Mouse (Mus musculus) adrenal gland, postnatal 25 days (tissue): Measurements from ENCODE around the gene Fam129a. TPM values are rescaled to one million over a fixed set of nuclear protein-coding genes. Genes with fewer than 3 reads are reported as not detected.

Source experiments
- DNase-seq: peaks from one replicate; pipeline ENCODE4 v3.0.0; 2021; ENCODE audit warnings: mixed read lengths
- total RNA-seq: library from RNA; stranded (reverse); gene quantifications from 2 replicates; pipeline ENCODE4 v1.2.3, GENCODE M21; 2021

Fam129a gene
- total RNA-seq, 1 experiment from 2014 or later = 93.9 TPM

- DNase-seq = no peak
Observed at GRCm38 (mm10) chr1:151584182-151584471, 13.1 kb downstream of the Fam129a start.

- no peak for DNase-seq
Observed at GRCm38 (mm10) chr1:151584565-151585216, 13.7 kb downstream of the Fam129a start.

GRCm38 (mm10) chr1:151585647-151586046 is 14.7 kb downstream of the Fam129a start:
- DNase-seq = no peak

- DNase-seq = no peak
Observed at GRCm38 (mm10) chr1:151592085-151593017, 21.4 kb downstream of the Fam129a start.

DNA sequence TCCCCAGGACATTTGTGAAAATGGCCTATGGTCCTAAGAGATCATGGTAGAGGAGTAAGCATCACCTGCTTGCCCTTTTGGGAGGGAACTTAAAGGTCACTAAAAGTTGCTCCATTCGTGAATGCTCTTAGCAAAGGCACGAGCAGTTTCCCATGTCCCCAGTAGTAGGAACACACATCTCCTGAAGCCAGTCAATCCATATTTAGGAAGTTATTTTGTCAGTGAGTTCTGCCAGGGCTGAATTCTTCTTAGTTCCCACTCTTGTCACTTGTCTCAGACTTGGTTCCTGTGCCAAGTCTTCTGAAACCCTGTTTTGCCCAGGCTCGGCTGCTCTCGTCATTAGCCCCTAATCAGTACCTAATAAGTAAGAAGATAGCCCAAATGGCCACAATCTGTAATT is 23.9 kb downstream of the Fam129a start:
- no peak for DNase-seq

GRCm38 (mm10) chr1:151595600-151596299 is 24.8 kb downstream of the Fam129a start:
- DNase-seq = no peak

- no peak for DNase-seq
Observed at GRCm38 (mm10) chr1:151596562-151596961, 25.6 kb downstream of the Fam129a start.

DNA sequence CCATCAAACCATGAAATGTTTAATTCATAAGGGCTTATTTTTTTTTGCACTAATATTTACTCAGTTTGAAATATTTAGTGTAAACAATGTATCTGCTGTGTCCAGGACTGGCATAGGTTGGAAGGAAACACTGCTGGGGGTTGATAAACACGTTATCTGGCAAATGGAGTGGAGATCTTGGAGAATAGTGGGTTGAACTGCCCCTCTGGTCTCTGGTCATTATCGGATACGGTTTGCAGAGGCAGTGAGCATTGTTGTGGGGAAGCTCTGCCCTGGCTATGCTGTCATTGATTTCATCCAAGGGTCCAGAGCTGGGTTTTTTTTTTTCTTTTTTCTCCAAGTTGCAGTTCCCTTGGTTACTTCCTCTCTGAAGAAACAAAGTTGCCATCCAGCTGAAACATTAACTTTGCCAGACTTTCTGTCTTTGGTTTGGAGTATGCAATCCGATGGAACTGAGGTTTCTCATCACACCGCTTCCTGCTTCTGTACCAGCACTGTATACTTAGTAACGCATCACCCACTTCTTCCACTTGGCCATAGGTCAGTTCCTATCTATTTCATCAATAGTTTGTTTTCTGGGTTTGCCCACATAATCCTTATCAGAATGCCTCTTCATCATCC is 26.8 kb downstream of the Fam129a start:
- DNase-seq = no peak

DNA sequence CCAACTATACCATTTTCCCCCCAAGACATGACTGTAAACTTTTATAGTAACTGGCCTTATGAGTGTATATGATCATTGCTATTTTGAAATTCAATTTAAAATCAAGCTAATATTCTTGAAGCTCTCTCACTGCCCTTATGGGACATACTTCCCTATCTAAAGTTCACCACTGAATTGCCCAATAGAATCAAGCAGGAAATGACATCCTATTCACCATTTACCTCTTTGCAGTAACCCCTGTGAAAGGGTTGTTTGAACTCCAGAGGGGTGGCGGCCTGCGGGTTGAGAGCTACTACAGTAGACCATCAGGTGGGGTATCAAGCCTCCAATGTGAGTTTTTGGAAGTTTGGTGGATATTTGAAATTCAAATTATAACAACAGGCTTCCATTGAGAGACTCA is 27.9 kb downstream of the Fam129a start:
- DNase-seq = no peak

DNA sequence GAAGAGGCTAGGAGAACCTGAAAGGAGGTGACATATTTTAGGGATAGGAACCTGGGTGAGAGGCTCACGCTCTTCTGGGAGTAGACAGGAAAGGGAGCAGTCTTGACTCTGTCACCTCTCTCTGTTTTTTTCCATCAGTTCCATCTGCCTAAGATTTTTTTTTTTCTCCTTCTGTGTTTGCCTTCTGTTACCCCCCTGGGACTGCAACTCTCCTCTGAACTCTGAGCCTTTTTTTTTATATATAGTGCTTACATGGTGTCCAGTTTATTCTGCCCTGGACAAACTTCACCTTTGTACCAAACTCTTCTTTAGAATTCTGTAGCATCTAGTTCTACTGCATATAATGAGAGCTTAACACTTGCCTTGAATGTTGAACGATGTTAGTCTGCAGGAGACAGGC is 33.3 kb downstream of the Fam129a start:
- DNase-seq = no peak

GRCm38 (mm10) chr1:151607957-151608356 is 37.0 kb downstream of the Fam129a start:
- peak; percentile 61 for DNase-seq

DNA sequence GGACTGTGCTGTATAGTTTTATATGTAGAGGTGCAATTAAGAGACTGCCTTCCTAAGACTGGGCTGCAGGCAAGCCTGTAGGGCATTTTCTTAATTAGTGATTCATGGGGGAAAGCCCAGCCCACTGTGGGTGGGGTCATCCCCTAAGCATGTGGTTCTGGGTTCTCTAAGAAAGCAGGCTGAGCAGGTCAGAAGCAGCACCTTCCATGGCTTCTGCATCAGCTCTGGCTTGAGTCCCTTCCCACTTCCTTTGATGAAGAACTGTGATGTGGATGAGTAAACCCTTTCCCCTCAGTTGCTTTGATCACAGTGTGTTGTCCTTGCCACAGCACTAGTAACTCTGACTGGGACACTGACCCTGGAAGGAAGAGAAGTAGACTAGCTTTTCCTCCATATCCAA is 39.6 kb downstream of the Fam129a start:
- DNase-seq = peak; percentile 26

- DNase-seq = no peak
Observed at GRCm38 (mm10) chr1:151614320-151614935, 43.4 kb downstream of the Fam129a start.

GRCm38 (mm10) chr1:151615625-151616024 is 44.6 kb downstream of the Fam129a start:
- DNase-seq = no peak

- DNase-seq = peak; percentile 61
Observed at GRCm38 (mm10) chr1:151616555-151617205, 45.7 kb downstream of the Fam129a start.

DNA sequence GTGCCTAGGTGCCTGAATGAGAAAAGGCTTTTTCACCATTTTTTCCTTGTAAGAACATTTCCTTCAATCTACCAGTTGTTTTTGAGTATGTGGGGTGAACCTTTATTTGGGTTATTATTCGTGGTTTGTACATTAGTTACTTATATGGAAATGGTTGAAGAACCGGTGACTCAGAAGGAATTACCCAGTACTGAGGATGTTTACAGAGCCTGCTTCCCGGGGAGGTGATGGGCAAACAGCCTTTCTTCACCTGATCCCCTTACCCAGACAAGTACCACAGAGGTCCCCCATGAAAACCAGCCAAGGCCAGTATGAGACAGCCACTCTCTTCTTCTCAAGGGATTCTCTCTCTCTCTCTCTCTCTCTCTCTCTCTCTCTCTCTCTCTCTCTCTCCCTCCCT is 47.3 kb downstream of the Fam129a start:
- no peak for DNase-seq

GRCm38 (mm10) chr1:151619281-151619711 is 48.3 kb downstream of the Fam129a start:
- no peak for DNase-seq

GRCm38 (mm10) chr1:151620730-151621129 is 49.7 kb downstream of the Fam129a start:
- no peak for DNase-seq

GRCm38 (mm10) chr1:151624442-151625226 is 53.6 kb downstream of the Fam129a start:
- DNase-seq = no peak

- no peak for DNase-seq
Observed at GRCm38 (mm10) chr1:151625260-151625659, 54.3 kb downstream of the Fam129a start.

- no peak for DNase-seq
Observed at GRCm38 (mm10) chr1:151625690-151626089, 54.7 kb downstream of the Fam129a start.
